Mouse (Mus musculus): ENCODE results near the gene 1700019D03Rik.

1700019D03Rik gene

GRCm38 (mm10) chr1:53020079-53020478 is at the start of gene 1700019D03Rik:
1700019D03Rik (minus strand) TSS chr1:53020179.
- no peak for DNase-seq

GRCm38 (mm10) chr1:53063921-53064320 is 43.9 kb upstream of the 1700019D03Rik start:
- no peak for DNase-seq

DNA sequence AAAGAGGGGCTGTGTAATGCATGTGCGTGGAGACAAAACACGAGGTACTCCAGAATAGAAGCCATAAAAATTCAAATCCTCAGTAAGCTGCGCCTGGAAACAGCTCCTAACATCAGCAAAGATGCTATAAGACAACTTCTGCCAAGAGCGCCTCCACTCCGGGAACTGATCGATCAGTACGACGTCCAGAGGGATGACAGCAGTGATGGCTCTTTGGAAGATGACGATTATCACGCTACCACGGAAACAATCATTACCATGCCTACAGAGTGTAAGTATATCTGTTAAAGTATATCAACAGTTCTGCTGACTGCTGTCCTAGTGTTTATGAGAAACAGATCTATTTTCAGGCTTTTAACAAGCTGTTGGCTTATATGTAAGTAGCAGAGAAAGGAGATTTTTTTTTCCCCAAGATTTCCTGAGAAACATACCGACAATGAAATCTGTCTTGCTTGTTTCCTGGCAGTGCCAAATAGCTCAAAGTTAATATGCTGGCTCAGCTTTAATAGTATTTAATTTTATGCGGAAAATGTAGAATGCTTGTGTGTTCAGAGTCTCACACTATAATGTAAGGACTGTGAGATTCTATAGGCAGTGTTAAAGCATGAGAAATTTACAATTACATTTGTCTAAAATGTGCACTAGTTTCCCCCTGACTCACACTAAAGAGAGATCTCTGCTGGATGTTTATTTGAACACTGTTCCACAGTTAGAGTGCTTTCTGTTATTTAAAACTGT is 42.1 kb upstream of the 1700019D03Rik start:
- DNase-seq: no peak

GRCm38 (mm10) chr1:53061340-53061739 is 41.4 kb upstream of the 1700019D03Rik start, which contains the start of gene Mstn:
Mstn (plus strand) TSS chr1:53061640.
- DNase-seq: no peak

GRCm38 (mm10) chr1:53060499-53060898 is 40.5 kb upstream of the 1700019D03Rik start:
- DNase-seq: no peak

GRCm38 (mm10) chr1:53059106-53059505 is 39.1 kb upstream of the 1700019D03Rik start:
- DNase-seq: no peak

GRCm38 (mm10) chr1:53053087-53054022 is 33.4 kb upstream of the 1700019D03Rik start:
- DNase-seq: peak; percentile 30 to 34

DNA sequence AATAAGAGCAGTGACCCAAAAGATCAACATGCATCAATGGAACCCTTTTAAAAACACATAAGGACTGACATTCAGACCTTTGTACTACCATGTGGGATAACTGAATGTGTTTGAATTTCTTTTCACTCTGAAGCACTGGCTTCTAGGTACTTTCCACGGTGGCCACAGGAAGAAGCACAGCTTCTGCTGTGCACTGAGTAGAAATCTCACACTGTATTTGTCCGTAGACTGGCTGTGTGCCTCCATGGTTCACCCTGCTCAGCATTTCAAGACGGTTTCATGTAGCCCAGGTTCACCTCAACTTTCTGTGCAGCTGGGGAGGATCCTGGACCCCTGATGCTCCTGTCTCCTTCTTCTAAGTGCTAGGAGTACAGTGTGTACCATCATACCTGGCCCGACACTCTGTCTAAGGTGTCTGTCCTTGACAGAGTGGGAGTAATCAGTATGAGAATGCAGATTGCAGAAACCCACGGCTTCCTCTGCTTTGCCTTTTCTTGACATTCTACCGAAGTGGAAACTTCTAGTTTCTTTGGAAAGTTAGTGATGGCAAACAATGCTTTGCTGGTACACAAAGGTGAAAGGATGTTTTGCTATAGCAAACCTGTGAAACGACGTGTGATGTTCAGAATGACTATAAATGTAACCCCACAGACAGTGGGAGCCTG is 29.9 kb upstream of the 1700019D03Rik start:
- no peak for DNase-seq

DNA sequence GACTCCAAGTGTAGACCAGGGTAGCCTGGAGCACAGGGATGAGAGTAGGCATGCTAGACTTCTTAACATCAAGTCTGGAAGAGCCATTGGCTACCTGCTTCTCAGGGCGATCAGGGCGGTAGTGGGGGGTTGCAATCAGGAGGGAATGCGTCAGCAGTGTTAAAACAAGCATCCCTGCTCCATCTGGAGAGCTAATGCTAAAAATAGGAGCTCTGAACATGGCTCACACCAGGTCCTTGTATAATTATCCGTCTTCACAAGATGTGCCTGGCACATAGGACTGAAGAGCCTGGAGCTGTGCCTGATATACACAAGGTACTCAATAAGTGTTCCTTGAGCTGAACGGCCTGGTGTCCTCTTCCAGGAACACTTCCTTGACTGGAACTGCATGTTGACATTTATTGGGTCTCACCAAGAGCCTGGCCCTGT is 17.5 kb upstream of the 1700019D03Rik start:
- DNase-seq: no peak

DNA sequence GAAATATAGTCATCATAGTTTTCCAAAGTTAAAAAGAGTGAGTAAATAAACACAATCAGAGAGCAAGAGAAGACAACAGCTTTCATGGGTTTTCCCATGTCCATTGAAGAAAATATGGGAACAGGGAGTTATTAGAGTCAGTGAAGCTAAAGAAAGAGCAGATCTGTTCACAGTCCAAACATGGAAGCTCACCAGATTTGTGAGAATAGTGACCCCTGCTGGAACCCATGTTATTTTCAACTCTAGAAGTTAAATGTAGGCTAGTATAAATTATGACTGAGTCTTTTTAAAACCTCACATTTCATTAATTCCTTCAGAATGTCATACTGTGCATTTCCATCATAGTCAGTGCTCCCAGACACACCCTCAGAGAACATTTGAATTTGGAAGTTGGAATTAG is 12.6 kb upstream of the 1700019D03Rik start:
- no peak for DNase-seq

DNA sequence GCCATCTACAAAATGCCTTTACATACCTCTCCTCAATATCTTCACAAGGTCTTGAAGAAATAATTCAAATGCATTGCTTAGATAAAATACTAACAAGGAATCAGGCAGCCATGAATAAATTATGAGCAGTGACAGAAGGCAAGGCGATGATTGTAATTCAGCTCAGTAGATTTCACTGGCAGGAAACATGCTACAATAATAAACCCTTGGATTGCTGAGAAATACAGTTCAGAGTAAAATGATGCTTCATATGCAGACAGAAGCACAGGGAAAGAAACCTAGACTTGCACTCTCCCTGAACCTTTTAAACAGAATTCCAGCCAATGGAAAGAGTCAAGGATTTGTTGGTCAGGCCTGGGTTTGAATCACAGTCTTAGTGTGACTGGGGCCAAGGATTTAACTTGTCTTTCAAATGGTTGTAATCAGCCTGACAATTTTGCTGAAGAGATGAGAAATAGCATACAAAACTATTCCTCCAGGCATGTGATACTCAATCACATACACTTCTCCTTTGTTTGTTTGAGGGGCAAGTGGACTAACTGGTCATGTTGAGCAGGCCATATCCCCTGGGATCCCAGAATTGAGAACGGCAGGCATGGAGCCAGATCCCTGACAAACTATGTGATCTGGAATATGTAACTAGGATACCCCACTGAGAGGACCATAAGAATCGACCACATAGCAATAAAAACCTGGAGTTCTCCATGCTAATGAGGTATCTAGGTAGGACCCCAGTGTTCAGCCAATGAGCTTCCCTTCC is 1.1 kb downstream of the 1700019D03Rik start:
- no peak for DNase-seq

DNA sequence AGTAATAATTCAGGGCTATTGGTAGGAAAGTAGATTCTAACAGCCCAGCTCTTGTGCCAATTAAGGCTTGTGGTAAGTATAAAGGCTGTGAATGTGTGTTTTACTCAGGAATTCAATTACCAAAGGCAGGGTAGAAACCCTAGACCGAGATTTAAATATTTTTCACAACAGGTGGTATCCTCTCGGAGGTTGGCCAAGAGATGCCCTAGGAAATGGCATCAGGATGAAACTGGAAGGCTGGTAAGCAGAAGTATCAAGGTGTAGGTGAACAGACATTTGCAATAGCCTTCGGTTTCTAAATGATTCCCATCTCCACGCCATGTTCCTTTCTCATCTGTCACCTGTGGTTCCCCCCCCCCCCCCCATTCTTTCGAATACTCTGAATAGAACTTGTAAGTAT is 4.4 kb downstream of the 1700019D03Rik start:
- no peak for DNase-seq

DNA sequence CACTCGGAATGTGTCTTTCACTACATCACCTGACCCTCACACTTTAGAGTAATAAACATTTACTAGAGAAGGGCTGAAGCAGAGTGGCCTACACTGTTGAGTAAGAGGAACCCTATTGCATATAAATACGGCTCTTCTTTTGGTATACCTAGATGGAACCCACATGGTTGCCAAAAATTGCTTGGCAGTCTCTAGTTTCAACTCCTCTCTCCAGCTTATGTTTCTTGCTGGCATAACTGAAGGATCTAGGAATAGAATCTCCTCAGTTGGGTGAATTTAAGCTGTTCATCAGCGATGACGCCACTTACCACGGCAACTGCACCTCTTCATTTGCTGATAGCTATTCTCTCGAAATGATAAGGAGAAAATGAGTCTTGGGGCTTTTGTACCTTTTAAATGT is 5.3 kb downstream of the 1700019D03Rik start:
- DNase-seq: no peak

DNA sequence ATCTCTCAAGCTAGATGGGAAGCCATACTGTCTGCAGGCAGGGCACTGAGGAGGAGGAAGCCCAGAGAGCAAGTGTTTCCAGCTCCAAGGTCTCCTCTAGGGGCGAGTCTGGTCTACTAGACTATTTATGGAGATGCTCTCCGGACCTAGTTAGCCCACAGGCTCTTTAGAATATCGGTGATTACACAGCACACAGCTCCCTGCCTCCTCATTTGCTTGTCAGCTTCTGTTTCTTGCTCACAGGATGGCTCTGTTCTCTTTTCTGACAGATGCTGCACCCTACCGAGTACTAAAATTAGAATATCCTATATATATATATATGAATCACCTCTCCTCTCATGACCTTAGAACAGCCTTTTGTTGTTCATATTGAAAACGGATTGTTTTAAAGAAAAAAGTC is 33.3 kb downstream of the 1700019D03Rik start:
- DNase-seq: no peak

GRCm38 (mm10) chr1:52973198-52973597 is 46.8 kb downstream of the 1700019D03Rik start:
- no peak for DNase-seq

DNA sequence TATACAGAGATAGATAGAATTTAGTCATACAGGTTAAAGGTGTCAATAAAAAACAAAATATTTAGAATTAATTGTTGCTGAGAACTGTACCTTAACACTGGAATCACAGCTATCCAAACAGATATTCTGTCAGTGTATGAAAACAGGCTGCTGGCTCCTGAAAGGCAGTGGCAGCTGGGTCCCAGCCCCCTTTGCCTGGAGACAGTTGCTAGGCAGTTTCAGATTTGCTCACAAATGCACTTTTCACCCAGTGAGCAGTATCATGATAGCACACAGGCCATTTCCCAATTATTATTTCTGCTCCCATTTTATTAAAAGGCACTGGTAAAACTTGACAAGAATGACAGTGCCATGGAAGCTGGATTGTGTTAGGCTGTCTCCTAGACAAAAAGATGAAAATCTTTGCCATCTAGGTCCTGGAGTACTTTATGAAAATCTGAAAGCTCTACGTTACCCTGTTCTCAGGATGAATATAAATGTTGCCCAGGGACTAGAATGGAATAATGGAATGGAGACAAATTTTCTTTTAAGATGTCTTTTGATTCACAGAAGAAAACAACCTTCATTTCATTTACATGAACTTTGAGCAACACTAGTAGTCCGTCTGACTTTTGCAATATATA is 48.0 kb downstream of the 1700019D03Rik start:
- DNase-seq: no peak

GRCm38 (mm10) chr1:52964581-52964980 is 55.4 kb downstream of the 1700019D03Rik start:
- DNase-seq: no peak

DNA sequence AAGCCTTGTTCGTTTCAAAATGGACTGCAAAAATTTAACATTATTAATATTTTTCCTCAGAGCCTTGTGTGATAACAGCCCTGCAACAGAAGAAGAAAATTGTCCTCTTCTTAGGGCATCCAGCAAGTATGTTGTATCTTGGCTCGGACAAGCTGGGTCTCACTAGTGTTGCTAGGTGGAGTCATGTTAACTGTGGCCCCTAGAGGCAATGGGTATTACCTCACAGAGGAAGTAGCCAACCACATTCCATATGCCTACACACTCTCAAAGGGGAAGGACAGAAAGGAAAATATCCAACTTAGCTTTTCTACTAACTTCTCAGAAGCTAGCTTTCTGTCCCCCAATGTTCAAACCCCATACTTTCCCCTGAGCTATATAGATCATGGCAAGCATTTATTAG is 56.9 kb downstream of the 1700019D03Rik start:
- no peak for DNase-seq

DNA sequence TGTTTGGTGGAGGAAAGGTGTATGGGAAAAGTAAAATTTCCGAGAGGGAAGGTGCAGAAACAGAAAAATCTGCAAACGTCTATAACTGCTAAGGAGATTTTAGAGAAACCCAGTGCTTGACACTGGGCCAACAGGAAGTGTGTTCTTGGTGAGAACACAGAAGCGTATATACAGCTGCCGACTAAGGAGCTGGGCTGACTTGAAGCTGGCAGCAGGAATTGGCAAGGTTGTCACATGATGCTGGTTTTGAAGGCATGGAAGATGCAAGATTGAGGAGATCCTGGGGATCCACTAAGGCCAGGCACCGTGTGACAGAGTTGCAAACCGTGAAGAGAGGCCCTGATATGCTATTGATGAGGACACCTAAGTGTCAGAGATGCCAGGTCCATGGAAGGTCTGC is 59.8 kb downstream of the 1700019D03Rik start:
- DNase-seq: no peak

DNA sequence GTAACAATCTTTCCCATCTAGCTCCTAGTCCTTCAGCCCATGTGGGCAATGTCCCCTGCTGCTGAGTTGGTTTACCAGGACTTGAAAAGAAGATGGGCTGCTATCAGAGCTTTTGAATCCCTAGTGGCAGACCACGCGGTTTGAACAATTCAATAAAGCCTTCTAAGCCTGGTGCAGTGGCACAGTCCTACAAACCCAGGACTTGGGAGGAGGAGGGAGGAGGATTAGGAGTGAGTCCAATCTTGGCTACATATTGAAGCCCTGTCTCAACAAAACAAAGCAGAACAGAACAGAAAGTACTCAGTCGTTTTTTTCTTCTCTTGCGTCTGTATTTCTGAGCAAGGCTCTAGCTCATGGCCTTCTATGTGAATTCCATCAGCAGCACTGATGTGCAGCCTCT is 63.2 kb downstream of the 1700019D03Rik start:
- no peak for DNase-seq

DNA sequence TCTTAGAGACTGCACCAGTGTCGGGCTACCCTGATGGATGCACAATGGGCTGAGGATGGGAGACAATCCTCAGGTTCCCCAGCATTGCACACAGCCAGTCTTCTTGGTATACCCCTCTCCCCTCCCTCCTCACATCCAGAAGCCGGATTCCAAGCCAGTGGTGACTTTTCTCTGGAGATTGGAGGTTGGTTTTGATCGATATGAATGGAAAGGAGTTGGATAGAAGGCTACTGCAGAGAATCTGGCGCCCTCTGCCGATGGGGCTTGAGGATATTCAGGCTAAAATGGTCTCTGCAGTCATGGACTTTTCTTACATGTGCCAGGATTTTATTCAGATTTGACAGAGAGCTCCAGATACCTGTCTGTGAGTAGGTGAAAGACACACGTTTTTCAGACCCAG is 64.9 kb downstream of the 1700019D03Rik start:
- DNase-seq: peak; percentile 18 to 27

GRCm38 (mm10) chr1:52954456-52954855 is 65.5 kb downstream of the 1700019D03Rik start:
- DNase-seq: no peak
